Mouse (Mus musculus): ENCODE data around the gene Tril.

GRCm38 (mm10) chr6:53817763-53818174, 2.9 kb downstream of the Tril start:
- TF ChIP-seq POLR2A (IDR thresholded peaks at IDR 0.05; ENCODE audit: low read depth, low read length) (no peak), CTCF (conservative IDR thresholded peaks at IDR 0.05; ENCODE audit: insufficient read depth, insufficient read length, low read depth, low read length) (no peak)
